In the genomic region with DNA sequence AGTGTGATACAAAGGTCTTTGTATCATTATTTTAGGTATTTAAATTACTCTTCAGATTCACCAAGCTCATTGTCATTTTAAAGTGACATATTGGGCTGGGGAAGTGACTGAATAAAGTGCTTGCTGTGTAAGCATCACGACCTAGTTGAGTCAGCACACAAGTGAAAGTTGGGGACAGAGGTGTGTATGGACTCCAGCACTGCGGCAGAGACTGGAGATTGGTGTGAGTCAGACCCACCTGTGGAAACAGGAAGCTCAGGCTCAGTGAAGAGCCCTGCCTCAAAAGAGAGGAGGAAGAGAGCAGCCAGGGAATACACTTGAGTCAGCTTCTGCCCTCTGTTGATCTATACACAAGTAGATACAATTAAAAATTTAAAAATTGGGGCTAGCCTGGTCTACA, we compare ENCODE assay signal across 38 mouse cellular contexts. TPM values are rescaled to one million over a fixed set of nuclear protein-coding genes. Genes with fewer than 3 reads are reported as not detected.
DNase-seq lines count a peak whose midpoint lies in the region; ATAC-seq and TF ChIP-seq lines count a peak whose summit lies in the region.
"Had no signal": no experiment of that assay in that cellular context is flagged by ENCODE, and none has a peak within 500 bp of the region (broad histone marks: within the 10 kb centered on the region; RNA-seq: fewer than 3 reads in every experiment).

No protein-coding gene starts in this region.

- H3K27me3 ChIP-seq in intestine, postnatal 0 days (replicated peaks; ENCODE audit: control insufficient read depth, insufficient read depth, low read length) = no peaks in the 10 kb centered on the region
- no peaks in the 10 kb centered on the region for H3K27me3 ChIP-seq in kidney, adult 2 months (replicated peaks; ENCODE audit: control insufficient read depth, insufficient read depth, low read length)
- H3K27me3 ChIP-seq: embryonic facial prominence, embryonic 13.5 days; forebrain, embryonic 13.5 days; neural tube, embryonic 13.5 days had no signal

- H3K4me3 ChIP-seq in intestine, postnatal 0 days (ENCODE audit: low read depth, low read length) = no peak overlapping the region
- no peak overlapping the region for H3K4me3 ChIP-seq in kidney, adult 2 months (ENCODE audit: insufficient read depth, low read depth, low read length)
- H3K4me3 ChIP-seq: embryonic facial prominence, embryonic 13.5 days; erythroblast, embryonic 14.5 days; forebrain, embryonic 13.5 days; limb, embryonic 10.5 days; midbrain, embryonic 10.5 days; myocyte; neural tube, embryonic 13.5 days had no signal

- ATAC-seq in intestine, postnatal 0 days = peak; percentile 93
- ATAC-seq: forebrain, embryonic 13.5 days; lung, postnatal 0 days; midbrain, embryonic 16.5 days had no signal

- H3K4me1 ChIP-seq in intestine, postnatal 0 days (replicated peaks; ENCODE audit: control insufficient read depth, insufficient read depth, low read length) = no peaks in the 10 kb centered on the region
- H3K4me1 ChIP-seq in kidney, adult 2 months (ENCODE audit: control insufficient read depth, insufficient read depth, low read length) = no peaks in the 10 kb centered on the region
- H3K4me1 ChIP-seq: embryonic facial prominence, embryonic 13.5 days; forebrain, embryonic 13.5 days; limb, embryonic 10.5 days; midbrain, embryonic 10.5 days; neural tube, embryonic 13.5 days had no signal

- no peak overlapping the region for H3K9ac ChIP-seq in intestine, postnatal 0 days (ENCODE audit: low read depth, low read length)
- H3K9ac ChIP-seq: embryonic facial prominence, embryonic 13.5 days; forebrain, embryonic 13.5 days; hindbrain, embryonic 14.5 days; neural tube, embryonic 13.5 days had no signal

- peak; percentile 55 for DNase-seq in 416B (ENCODE audit: low read depth)
- peak; percentile 41 for DNase-seq in CD4-positive, CD25-positive, alpha-beta regulatory T cell, adult 2 months (ENCODE audit: low read depth, low spot score)
- peak; percentile 55 for DNase-seq in brain, adult 2 months (ENCODE audit: low read depth, low spot score)
- DNase-seq in kidney, adult 2 months = no peak
- DNase-seq in heart, adult 9 months (ENCODE audit: low spot score in 2 of 2) = no peak
- no peak for DNase-seq in left cerebral cortex, adult 11 months (ENCODE audit: low spot score)
- DNase-seq: adrenal gland, adult 8-10 months; cerebellum, adult 2 months; cerebellum, postnatal 25 days; embryo, embryonic 11 days; gastrocnemius, postnatal 10 days; heart, adult 11 months; heart, postnatal 4 days; kidney, adult 18-20 months; liver; retina, postnatal 1 day had no signal

- H3K9me3 ChIP-seq in intestine, postnatal 0 days (ENCODE audit: control insufficient read depth) = no peaks in the 10 kb centered on the region
- H3K9me3 ChIP-seq: embryonic facial prominence, embryonic 13.5 days; forebrain, embryonic 13.5 days; G1E; limb, embryonic 10.5 days; midbrain, embryonic 10.5 days; neural tube, embryonic 13.5 days had no signal

- no peak overlapping the region for H3K4me2 ChIP-seq in intestine, postnatal 0 days (replicated peaks; ENCODE audit: low read depth)
- H3K4me2 ChIP-seq: embryonic facial prominence, embryonic 13.5 days; forebrain, embryonic 13.5 days; hindbrain, embryonic 14.5 days; neural tube, embryonic 13.5 days had no signal

- TF ChIP-seq CTCF in intestine, postnatal 0 days (IDR thresholded peaks at IDR 0.05; ENCODE audit: low read depth) = no peak
- TF ChIP-seq CTCF in kidney, adult 2 months (conservative IDR thresholded peaks at IDR 0.05; ENCODE audit: insufficient read depth, insufficient read length, low read depth, low read length) = no peak

- 38% methylated on average over 2 of the region's 2 CpGs for WGBS in intestine, postnatal 0 days
- 81% methylated on average over 2 of the region's 2 CpGs for WGBS in kidney, adult 2 months

- peaks cover 39% of the 10 kb centered on the region for H3K36me3 ChIP-seq in intestine, postnatal 0 days (ENCODE audit: control insufficient read depth, insufficient read depth)
- peaks cover 4% of the 10 kb centered on the region for H3K36me3 ChIP-seq in kidney, adult 2 months (ENCODE audit: control insufficient read depth, insufficient read depth, low read length)

- TF ChIP-seq POLR2A in kidney, adult 2 months (IDR thresholded peaks at IDR 0.05; ENCODE audit: low read depth, low read length) = no peak

- no peak overlapping the region for H3K27ac ChIP-seq in intestine, postnatal 0 days (ENCODE audit: low read depth, low read length)
- no peak overlapping the region for H3K27ac ChIP-seq in kidney, adult 2 months (ENCODE audit: insufficient read depth, low read depth, low read length)
- H3K27ac ChIP-seq: embryonic facial prominence, embryonic 13.5 days; forebrain, embryonic 13.5 days; hindbrain, embryonic 14.5 days; kidney, postnatal 0 days; limb, embryonic 10.5 days; macrophage; midbrain, embryonic 10.5 days; neural tube, embryonic 13.5 days had no signal

RNA-seq across cellular contexts. Expression of a gene that starts 34.0 kb away (rescaled TPM):
- polyA plus RNA-seq in intestine, postnatal 0 days (2015; fragmentation: Nextera tagmentation; extraction: Ambion mirVana) = 0.31 TPM in 1 of 2 replicates, not detected in the other
- polyA plus RNA-seq in kidney, adult 2 months (2012; rRNA removed) = 0.63 and 0.72 TPM in 2 replicates
- polyA plus RNA-seq: forebrain, embryonic 13.5 days; heart, embryonic 16.5 days; hindbrain, embryonic 14.5 days; kidney, postnatal 0 days; lung, postnatal 0 days; macrophage; midbrain, embryonic 16.5 days; myocyte had no signal

RNA-seq across cellular contexts. Expression of a gene that starts 39.9 kb away (rescaled TPM):
- 35.8 and 36.7 TPM in 2 replicates for polyA plus RNA-seq in intestine, postnatal 0 days (2015; fragmentation: Nextera tagmentation; extraction: Ambion mirVana)
- 33.9 and 37.3 TPM in 2 replicates for polyA plus RNA-seq in kidney, adult 2 months (2012; rRNA removed)

RNA-seq across cellular contexts. Expression of a gene that starts 45.5 kb away (rescaled TPM):
- not detected in 2 replicates for polyA plus RNA-seq in intestine, postnatal 0 days (2015; fragmentation: Nextera tagmentation; extraction: Ambion mirVana)
- not detected in 2 replicates for polyA plus RNA-seq in kidney, adult 2 months (2012; rRNA removed)
- polyA plus RNA-seq: C2C12; embryonic facial prominence, embryonic 13.5 days; erythroblast, embryonic 14.5 days; forebrain, embryonic 13.5 days; G1E; heart, embryonic 16.5 days; hindbrain, embryonic 14.5 days; kidney, postnatal 0 days; large intestine, adult 2 months; limb, embryonic 10.5 days; liver, embryonic 16.5 days; lung, postnatal 0 days; macrophage; midbrain, embryonic 10.5 days; midbrain, embryonic 16.5 days; myocyte; neural tube, embryonic 13.5 days; small intestine, adult 2 months; testis, adult 2 months; urinary bladder, adult 2 months had no signal

RNA-seq across cellular contexts. Expression of a gene that starts 52.0 kb away (rescaled TPM):
- not detected in 2 replicates for polyA plus RNA-seq in intestine, postnatal 0 days (2015; fragmentation: Nextera tagmentation; extraction: Ambion mirVana)
- polyA plus RNA-seq in kidney, adult 2 months (2012; rRNA removed) = not detected in 2 replicates
- polyA plus RNA-seq: C2C12; cerebellum, adult 2 months; embryonic facial prominence, embryonic 13.5 days; erythroblast, embryonic 14.5 days; forebrain, embryonic 13.5 days; frontal cortex, adult 2 months; G1E; heart, embryonic 16.5 days; hindbrain, embryonic 14.5 days; kidney, postnatal 0 days; large intestine, adult 2 months; limb, embryonic 10.5 days; liver, embryonic 16.5 days; lung, postnatal 0 days; macrophage; midbrain, embryonic 10.5 days; midbrain, embryonic 16.5 days; myocyte; neural tube, embryonic 13.5 days; small intestine, adult 2 months; testis, adult 2 months; urinary bladder, adult 2 months had no signal

Comparison
In these comparisons a context has a peak if more than half of its experiments do, and no peak if none do; other contexts are left out.
1. DNase-seq: peak in 416B (single experiment), CD4-positive, CD25-positive, alpha-beta regulatory T cell, adult 2 months (single experiment) and brain, adult 2 months (single experiment); none in kidney, adult 2 months (single experiment), heart, adult 9 months (0 of 2) and left cerebral cortex, adult 11 months (single experiment).